Mouse (Mus musculus) urinary bladder, postnatal 4 days (tissue): ENCODE data around the gene Cck.

ENCODE experiments used
- DNase-seq, 2 experiments: peaks; one replicate each; pipeline ENCODE4 v3.0.0; 2021 to 2022; ENCODE audit warnings: low spot score in 2 of 2

Cck gene

GRCm38 (mm10) chr9:121495529-121495928 lies at the start of gene Cck:
Cck (minus strand) TSS chr9:121495694.
- DNase-seq = no peak

DNA sequence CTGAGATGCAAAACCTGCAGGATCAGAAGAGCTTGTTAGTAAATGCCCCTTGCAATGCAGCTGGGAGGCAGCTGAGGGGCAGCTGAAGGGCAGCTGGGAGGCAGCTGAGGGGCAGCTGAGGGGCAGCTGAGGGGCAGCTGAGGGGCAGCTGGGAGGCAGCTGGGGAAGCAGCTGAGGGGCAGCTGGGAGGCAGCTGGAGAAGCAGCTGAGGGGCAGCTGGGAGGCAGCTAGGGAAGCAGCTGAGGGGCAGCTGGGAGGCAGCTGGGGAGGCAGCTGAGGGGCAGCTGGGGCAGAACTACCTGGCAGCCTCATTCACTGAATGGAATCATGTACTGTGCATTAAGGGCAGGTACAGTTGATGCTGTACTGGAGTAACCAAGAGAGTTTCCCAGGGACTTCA lies 46.0 kb upstream of the Cck start:
- DNase-seq = no peak

GRCm38 (mm10) chr9:121532626-121533025 lies 37.1 kb upstream of the Cck start:
- DNase-seq = no peak

DNA sequence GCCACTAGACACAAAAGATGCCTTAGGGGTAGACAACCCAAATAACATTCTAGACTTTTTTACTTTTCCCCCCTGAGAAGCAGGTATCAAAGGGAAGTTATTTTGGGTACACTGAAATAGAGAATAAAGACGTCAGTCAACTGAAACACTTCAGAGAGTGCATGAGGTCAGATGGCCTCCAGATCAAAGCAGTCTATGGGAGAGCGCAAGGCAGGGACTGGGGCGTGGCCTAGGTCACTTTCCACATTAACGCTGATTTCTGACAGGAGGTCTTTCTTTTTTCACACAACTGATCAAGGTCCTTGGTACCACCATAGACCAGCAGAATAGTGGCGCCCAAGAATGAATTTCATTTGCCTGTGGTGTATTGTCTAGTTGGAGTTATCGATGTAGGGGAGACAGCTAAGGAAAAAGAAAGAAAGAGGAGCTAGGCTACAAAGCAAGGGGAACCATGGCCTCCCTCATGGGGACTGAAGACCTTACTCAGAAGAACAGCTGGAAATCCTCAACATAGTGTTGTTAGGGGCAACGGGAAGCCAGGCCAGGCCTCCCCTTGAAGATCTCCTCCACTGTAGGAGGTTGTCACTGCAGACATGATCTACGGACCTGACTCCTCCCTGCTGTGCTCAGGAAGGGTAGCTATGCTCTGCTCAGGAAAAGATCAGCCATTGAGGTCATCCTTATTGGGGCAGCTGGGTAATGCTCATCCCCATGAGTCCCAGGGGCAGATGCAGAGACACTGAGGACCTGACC lies 33.3 kb upstream of the Cck start:
- DNase-seq = no peak

GRCm38 (mm10) chr9:121526171-121526570 lies 30.7 kb upstream of the Cck start:
- no peak for DNase-seq

GRCm38 (mm10) chr9:121520047-121520446 lies 24.6 kb upstream of the Cck start:
- DNase-seq = no peak

DNA sequence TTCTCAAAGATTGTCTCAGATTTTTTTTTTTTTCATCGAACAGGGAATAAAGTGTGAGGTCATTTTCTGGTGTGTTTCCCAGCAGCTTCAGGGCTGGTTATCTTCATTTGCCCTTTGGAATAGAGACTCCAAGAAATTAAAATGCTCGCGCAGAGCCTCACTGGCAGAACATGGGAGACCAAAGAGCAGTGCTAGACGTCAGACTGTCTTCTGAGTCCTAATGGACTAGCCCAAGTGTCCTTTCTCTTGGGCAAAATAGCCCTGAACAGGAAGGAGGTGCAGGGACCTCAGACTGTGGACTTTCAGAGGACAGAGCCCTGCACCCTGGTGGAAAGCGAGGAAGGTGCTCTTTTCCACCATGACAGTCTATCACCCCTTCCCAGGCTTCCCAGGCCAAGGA lies 19.0 kb upstream of the Cck start:
- no peak for DNase-seq

- no peak for DNase-seq
Measured at GRCm38 (mm10) chr9:121511911-121512310, 16.4 kb upstream of the Cck start.

DNA sequence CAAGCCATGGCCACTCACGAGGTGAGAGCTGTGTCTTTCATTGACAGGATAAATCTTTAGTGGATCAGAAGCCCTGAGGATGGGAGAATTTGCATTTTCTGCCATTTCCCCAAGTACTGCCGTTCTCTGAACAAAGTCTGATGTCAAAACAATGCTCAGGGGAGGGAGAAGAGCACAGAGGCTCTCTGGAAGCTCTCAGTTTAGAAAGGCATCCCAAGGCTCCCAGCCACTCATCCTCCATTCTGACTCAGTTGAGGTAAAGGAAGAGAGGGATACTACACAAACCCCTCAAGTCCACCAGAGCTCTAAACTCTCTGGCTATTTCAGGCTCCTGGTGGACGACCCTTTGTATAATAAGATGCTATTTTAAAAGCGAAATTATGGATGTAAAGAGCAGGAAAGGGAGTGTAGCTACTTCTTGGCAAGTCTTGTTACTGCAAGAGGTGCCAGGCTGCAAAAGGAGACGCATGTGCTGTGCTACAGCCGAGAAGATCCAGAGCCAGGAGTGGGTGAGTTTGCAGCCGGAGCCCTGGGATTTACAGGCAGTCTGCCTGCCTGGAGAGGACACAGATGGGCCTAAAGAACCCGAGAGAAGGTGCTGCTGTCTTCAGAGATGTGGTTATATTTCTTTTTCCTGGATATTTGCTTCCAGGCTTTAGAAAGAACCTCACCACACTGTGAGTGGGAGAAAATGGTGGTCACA lies 11.1 kb upstream of the Cck start:
- no peak for DNase-seq

DNA sequence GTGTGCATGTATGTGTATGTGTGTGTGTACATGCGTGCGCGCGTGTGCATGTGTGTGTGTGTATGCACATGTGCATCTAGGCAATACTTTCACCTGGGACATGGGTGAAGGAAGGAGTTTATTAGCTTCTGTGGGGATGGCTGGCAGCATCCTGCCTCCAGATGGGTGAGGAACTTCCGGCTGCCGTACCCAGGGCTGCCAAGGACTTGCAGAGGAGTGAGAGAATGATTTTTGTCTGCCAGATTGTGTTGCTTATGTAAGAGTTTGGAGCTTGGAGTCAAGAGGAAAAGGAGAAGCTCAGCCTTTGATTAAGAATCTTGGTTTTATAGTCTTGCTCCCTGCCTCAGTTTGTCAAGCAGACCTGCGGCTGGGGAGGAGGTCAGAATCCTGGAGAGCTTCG lies 9.9 kb upstream of the Cck start:
- DNase-seq = no peak

DNA sequence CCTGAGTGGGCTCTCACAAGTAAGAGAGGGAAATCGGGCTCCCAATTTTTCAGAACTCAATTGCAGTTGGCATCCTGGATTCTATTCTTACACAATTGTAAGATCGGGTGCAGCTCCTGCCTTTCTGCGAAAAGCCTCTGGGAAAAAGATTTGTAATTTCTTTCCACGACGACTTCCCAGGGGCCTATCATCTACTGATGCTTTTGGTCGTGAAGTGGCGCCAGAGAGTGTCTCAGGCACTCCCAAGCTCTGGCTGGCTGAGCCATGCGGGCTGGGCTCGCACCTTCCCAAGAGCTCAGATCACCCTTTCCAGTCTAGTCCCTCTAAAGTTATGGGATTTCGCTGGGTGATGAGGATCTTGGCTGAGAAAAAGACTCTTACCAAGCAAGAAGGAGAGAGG lies 608 bp upstream of the Cck start:
- DNase-seq = no peak

- DNase-seq = no peak
Measured at GRCm38 (mm10) chr9:121494006-121494767, 1.3 kb downstream of the Cck start.

DNA sequence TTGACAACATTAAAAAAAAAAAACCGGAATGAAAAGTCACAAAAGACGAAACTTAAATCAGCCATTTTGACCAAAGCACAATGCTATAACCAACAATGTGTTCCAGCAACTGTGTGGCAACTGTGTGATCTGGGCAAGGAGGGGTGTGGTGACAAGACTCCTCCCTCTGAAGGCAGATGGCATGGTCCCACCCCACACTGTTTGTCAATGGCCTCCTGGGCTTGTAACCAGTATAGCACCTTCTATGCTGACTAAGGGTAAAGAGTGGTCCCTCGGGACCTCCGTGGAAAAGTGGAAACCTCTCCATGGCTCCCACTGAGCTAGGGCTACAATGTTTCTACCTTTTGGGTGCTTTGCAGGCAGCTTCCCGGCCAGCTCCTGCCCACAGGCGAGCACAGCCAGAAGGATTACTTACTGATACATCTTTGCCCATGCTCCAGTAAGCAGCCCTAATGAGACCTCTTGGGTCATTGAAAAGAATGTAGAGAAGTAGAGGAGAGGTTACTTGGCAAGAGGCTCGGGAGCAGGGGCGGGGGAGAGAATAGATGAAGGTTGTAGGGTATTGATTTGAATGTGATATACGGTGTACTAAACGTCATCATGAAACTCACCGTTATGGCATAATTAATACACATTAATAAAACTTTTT lies 3.8 kb downstream of the Cck start:
- DNase-seq = no peak

DNA sequence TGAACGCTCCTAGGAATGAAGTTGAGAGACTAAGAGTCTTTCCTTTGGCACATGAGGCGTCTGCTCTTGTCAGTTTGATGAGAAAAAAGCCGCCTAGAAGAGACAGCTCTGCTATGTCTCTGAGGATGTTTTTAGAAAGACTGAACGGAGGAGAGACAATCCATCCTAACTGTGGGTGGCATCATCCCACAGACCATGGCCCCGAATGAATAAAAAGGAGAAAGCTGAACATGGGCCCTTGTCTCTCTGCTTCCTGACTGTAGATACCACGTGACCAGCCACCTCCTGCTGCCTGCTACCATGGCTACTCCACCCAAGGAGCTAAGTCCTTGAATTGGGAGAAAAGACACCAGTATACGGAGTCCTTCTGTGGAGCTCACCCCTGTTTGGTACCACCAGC lies 8.3 kb downstream of the Cck start:
- no peak for DNase-seq

DNA sequence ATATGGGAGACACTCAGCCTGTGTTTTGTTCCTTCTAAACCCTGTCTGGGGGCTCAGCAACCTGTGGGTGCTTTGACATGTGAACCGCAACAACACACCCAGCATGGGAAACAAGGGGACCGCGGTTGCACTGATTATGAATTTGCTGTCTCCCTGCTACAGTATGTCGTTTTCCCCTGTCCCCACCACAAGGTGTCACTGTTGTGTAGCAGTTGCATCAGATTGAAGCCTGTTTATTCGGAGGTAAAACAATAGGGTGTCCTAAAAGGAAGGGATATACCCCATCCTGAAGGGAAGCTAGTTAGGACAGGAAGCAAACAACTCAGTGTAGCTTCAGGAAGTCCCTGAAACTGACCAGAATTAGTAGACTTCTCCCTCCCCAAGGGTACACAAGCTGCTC lies 16.0 kb downstream of the Cck start:
- DNase-seq = peak in 1 of 2 experiments; percentile 40

DNA sequence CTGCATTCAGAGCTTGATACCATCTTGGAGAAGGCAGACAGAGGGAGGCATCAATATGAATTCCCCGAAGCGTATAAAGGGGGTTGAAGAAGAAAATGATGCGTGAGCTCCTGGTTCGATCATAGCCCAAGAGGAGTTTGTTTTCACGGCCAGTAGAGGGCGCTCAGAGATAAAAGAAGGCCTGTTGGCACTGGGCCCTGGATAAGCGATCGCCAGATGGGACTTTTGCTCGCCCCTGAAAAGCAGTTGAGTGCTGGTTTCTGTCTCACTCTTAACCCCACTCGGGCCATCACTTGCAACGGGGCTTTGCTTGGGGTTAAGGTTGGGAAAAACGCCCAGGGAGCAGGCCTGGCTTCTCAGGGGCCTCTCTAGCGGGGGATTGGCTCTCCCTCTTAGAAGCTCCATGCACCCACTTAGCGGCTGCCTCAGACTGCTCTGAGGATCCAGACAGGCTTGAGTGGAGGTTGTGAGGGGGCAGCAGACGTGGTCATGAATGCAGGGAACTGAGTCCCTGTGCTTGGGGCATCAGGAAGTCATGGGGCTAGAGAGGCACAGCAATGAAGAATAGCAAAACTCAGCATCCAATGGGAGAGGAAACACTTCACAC lies 18.1 kb downstream of the Cck start:
- DNase-seq = peak; percentile 43 to 77

GRCm38 (mm10) chr9:121475488-121476452 lies 19.7 kb downstream of the Cck start:
- DNase-seq = no peak

- no peak for DNase-seq
Measured at GRCm38 (mm10) chr9:121474771-121475170, 20.7 kb downstream of the Cck start.

DNA sequence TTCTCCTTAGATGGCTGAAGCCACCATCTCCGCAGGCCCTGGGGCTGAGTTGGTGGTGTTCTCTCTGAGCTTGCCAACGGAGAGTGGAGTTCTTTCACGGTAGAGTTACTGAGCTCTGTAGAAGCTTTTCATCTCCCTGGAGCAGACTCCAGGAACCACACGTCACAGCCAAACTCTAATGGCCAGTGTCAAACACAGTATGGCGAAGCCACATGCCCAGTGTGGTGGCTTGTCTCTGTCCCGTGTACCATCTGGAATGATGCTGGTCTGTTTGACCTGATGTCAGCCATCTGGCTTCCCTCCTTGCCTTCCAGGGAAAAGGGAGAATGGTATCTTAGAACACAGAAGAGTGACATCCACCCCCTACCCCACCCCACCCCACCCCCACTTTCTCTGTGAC lies 25.8 kb downstream of the Cck start:
- no peak for DNase-seq

GRCm38 (mm10) chr9:121467460-121467859 lies 28.0 kb downstream of the Cck start:
- no peak for DNase-seq

- DNase-seq = no peak
Measured at GRCm38 (mm10) chr9:121460527-121460926, 35.0 kb downstream of the Cck start.
